Mouse (Mus musculus): ENCODE results near the gene Ptprs. TPM values are rescaled to one million over a fixed set of nuclear protein-coding genes. Genes with fewer than 3 reads are reported as not detected.

The Ptprs gene
- polyA plus RNA-seq, 1 experiment from 2014 or later = 276 TPM

DNA sequence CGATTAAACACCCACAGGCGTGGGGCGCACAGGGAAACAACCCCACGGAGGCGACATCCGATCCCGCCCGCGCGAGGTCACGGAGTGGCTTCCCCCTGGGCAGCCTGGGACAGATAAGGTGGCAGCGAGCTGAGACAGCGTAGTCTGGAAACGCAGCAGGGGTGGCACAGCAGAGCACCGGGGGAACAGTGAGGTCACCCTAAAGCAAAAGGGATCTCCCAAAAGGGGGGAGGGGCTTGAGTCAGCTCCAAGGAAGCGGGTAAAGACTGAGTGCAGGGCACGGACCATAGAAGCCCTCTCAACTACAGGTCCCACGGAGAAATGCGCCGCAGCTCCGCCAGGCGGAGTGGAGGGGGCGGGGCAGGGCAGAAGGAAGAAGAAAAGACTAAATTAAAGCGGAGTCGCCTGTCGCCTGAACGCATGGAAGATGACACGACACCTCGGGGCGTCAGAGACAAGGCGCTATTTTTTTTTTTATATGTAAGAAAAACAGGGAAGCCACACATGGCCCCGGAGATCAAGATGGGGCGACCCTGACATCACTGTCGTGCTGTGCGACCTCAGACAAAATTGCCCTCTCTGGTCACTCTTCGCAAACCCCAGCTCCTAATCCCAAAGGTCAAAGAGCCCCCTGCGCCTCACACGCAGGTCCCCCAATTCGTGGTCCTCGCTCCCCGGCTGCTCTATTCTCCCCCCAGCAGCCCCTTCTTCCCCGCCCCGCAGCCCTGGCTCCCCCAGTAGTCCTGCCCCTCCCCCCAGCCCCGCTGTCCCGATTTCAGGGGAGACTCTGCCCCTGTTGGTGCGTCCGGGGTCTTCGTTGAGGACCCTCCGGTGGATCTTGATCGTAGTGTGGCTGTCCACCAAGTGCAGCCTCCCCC lies 3.3 kb downstream of the Ptprs start:
- peak; percentile 12; the same call in 1 of the 2 replicates for ATAC-seq
- Histone ChIP-seq H3K36me3 (ENCODE audit: poor library complexity, severe bottlenecking) (peaks cover 16% of the 10 kb centered on the region), H3K4me3 (peak overlapping the region; percentile 87), H3K9me3 (replicated peaks) (no peaks in the 10 kb centered on the region), H3K4me1 (peaks cover 65% of the 10 kb centered on the region), H3K9ac (peak overlapping the region; percentile 98), H3K4me2 (peak overlapping the region; percentile 99), H3K27me3 (no peaks in the 10 kb centered on the region), H3K27ac (peak overlapping the region; percentile 97)
- WGBS = 1% methylated on average over 50 of the region's 50 CpGs

GRCm38 (mm10) chr17:56472121-56472520 lies 4.2 kb downstream of the Ptprs start:
- Histone ChIP-seq H3K4me3 (peak overlapping the region; percentile 87), H3K36me3 (ENCODE audit: poor library complexity, severe bottlenecking) (peaks cover 17% of the 10 kb centered on the region), H3K9ac (peak overlapping the region; percentile 98), H3K4me1 (peaks cover 71% of the 10 kb centered on the region), H3K27me3 (no peaks in the 10 kb centered on the region), H3K9me3 (replicated peaks) (no peaks in the 10 kb centered on the region), H3K4me2 (peak overlapping the region; percentile 99), H3K27ac (peak overlapping the region; percentile 97)
- WGBS = 8% methylated on average over 16 of the region's 16 CpGs
- ATAC-seq = no peak

DNA sequence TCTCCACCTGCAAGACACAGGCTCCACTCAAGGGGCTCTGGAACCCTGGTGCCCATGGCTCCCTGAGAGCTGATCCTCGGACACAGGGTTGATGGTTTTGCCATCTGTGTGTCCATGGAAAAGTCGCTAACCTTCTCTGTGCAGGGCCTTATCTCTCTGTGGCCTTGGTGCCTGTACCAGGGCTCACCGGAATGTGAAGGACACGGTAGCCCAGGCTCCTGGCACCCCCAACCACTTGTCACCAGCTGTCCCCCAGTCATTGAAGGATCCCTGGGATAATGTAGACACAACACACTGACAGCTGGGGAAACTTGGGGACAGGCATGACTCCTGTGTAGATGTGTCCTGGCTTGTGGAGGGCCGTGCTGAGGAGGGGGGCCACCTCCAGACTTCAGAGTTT lies 5.1 kb downstream of the Ptprs start:
- Histone ChIP-seq H3K4me2 (peak overlapping the region; percentile 99), H3K9ac (no peak overlapping the region), H3K27ac (peak overlapping the region; percentile 99; the same call in 1 of the 2 replicates), H3K36me3 (ENCODE audit: poor library complexity, severe bottlenecking) (peaks cover 17% of the 10 kb centered on the region), H3K4me3 (peak overlapping the region; percentile 3; the same call in 1 of the 2 replicates), H3K4me1 (peaks cover 80% of the 10 kb centered on the region), H3K9me3 (replicated peaks) (no peaks in the 10 kb centered on the region), H3K27me3 (no peaks in the 10 kb centered on the region)
- no peak for ATAC-seq
- WGBS = 67% methylated on average over 5 of the region's 5 CpGs

GRCm38 (mm10) chr17:56470571-56470970 lies 5.7 kb downstream of the Ptprs start:
- no peaks in the 10 kb centered on the region for H3K27me3 ChIP-seq
- peak overlapping the region; percentile 99 for H3K27ac ChIP-seq

GRCm38 (mm10) chr17:56470001-56470436 lies 6.3 kb downstream of the Ptprs start:
- no peak for ATAC-seq
- peak overlapping the region; percentile 99 for H3K27ac ChIP-seq

More at GRCm38 (mm10) chr17:56470571-56470970, 5.7 kb downstream of the Ptprs start:
- Histone ChIP-seq H3K9me3 (replicated peaks) (no peaks in the 10 kb centered on the region), H3K36me3 (ENCODE audit: poor library complexity, severe bottlenecking) (peaks cover 18% of the 10 kb centered on the region), H3K9ac (peak overlapping the region; percentile 63), H3K4me3 (peak overlapping the region; percentile 31), H3K4me1 (peaks cover 86% of the 10 kb centered on the region), H3K4me2 (peak overlapping the region; percentile 99)
- 22% methylated on average over 10 of the region's 10 CpGs for WGBS
- no peak for ATAC-seq

DNA sequence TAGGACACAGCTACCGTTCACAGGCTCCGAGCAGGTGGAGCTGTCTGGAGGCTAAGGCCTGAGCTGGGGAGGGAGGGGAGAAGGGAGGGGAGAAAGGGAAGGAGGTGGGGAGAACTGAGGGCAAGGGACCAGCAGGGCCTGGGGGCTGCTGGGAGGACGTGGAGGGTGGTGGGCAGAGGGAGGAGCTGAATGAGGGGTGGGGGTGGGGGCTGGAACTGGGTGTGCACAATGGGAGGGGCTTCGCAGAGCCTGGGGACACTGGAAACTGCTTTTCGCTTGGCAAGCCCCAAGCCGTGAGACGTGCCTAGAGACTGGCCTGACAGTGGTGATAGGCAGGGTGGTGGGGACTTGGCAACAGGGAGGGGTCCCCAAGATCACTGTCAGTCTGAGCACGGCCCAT lies 7.0 kb downstream of the Ptprs start:
- peak; percentile 11 for ATAC-seq
- Histone ChIP-seq H3K4me3 (peak overlapping the region; percentile 31), H3K27ac (peak overlapping the region; percentile 99), H3K9me3 (replicated peaks) (no peaks in the 10 kb centered on the region), H3K27me3 (no peaks in the 10 kb centered on the region), H3K36me3 (ENCODE audit: poor library complexity, severe bottlenecking) (peaks cover 30% of the 10 kb centered on the region), H3K9ac (peak overlapping the region; percentile 63), H3K4me1 (peaks cover 97% of the 10 kb centered on the region), H3K4me2 (peak overlapping the region; percentile 99)
- WGBS = 9% methylated on average over 8 of the region's 8 CpGs

More at GRCm38 (mm10) chr17:56470001-56470436, 6.3 kb downstream of the Ptprs start:
- H3K4me2 ChIP-seq = peak overlapping the region; percentile 99
- H3K4me1 ChIP-seq = peaks cover 91% of the 10 kb centered on the region
- H3K4me3 ChIP-seq = peak overlapping the region; percentile 31
- no peaks in the 10 kb centered on the region for H3K9me3 ChIP-seq (replicated peaks)
- WGBS = 3% methylated on average over 22 of the region's 26 CpGs
- H3K36me3 ChIP-seq (ENCODE audit: poor library complexity, severe bottlenecking) = peaks cover 23% of the 10 kb centered on the region
- no peaks in the 10 kb centered on the region for H3K27me3 ChIP-seq
- H3K9ac ChIP-seq = peak overlapping the region; percentile 63

DNA sequence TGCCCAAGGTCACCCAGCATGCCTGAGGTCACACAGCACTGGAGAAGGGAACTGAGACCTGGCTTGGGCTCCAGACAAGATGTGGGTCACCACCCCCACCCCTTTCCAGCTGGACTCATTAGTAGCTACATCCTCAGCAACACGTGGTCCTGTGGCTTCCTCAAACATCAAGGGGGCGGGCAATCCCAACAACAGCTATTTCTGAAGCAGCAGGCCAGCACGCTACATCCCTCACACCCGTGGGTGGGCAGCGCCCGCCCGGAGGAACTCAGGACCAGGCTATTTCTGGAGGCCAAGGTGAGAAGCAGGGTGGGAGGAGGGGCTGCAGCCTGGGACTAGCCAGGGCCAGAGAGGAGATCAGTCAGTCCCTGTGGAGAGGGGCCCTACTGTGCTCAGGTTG lies 7.4 kb downstream of the Ptprs start:
- WGBS = 52% methylated on average over 7 of the region's 7 CpGs
- H3K4me2 ChIP-seq = peak overlapping the region; percentile 99
- ATAC-seq = no peak
- no peaks in the 10 kb centered on the region for H3K27me3 ChIP-seq
- peak overlapping the region; percentile 63 for H3K9ac ChIP-seq
- peak overlapping the region; percentile 99 for H3K27ac ChIP-seq
- no peaks in the 10 kb centered on the region for H3K9me3 ChIP-seq (replicated peaks)
- H3K36me3 ChIP-seq (ENCODE audit: poor library complexity, severe bottlenecking) = peaks cover 30% of the 10 kb centered on the region
- H3K4me1 ChIP-seq = peaks cover 97% of the 10 kb centered on the region
- peak overlapping the region; percentile 31; the same call in 1 of the 2 replicates for H3K4me3 ChIP-seq

DNA sequence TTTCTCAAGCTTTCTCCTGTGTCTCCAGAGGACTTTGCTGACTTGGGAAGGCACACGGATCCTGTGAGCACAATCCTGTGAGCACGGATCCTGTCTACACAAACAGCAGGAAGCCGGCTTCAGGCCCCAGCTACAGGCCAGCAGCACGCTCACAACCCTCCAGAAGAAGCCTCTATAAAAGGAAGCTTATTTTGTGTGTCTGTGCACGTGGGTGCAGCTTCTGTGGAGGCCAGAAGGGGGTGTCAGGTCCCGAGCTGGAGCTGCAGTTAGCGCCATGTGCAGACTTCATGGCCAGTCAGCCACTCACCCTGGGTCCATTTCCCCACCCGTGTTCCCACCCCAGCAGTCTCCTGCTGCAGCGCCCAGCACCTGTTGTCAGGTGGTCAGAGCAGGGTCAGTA lies 7.9 kb downstream of the Ptprs start:
- Histone ChIP-seq H3K9ac (peak overlapping the region; percentile 63; the same call in 1 of the 2 replicates), H3K36me3 (ENCODE audit: poor library complexity, severe bottlenecking) (peaks cover 30% of the 10 kb centered on the region), H3K4me1 (peaks cover 97% of the 10 kb centered on the region), H3K4me3 (peak overlapping the region; percentile 18; the same call in 1 of the 2 replicates), H3K9me3 (replicated peaks) (no peaks in the 10 kb centered on the region), H3K4me2 (peak overlapping the region; percentile 99; the same call in 1 of the 2 replicates), H3K27me3 (no peaks in the 10 kb centered on the region), H3K27ac (peak overlapping the region; percentile 99)
- 87% methylated on average over 9 of the region's 9 CpGs for WGBS
- no peak for ATAC-seq

- peak overlapping the region; percentile 61 for H3K9ac ChIP-seq
- H3K4me2 ChIP-seq = peak overlapping the region; percentile 99
- peaks cover 30% of the 10 kb centered on the region for H3K36me3 ChIP-seq (ENCODE audit: poor library complexity, severe bottlenecking)
- H3K27me3 ChIP-seq = no peaks in the 10 kb centered on the region
- peaks cover 97% of the 10 kb centered on the region for H3K4me1 ChIP-seq
- no peaks in the 10 kb centered on the region for H3K9me3 ChIP-seq (replicated peaks)
- H3K27ac ChIP-seq = peak overlapping the region; percentile 99
- peak; percentile 80 for ATAC-seq
- WGBS = 6% methylated on average over 6 of the region's 7 CpGs
- H3K4me3 ChIP-seq = peak overlapping the region; percentile 18
Observed at GRCm38 (mm10) chr17:56467456-56467884, 8.8 kb downstream of the Ptprs start.

DNA sequence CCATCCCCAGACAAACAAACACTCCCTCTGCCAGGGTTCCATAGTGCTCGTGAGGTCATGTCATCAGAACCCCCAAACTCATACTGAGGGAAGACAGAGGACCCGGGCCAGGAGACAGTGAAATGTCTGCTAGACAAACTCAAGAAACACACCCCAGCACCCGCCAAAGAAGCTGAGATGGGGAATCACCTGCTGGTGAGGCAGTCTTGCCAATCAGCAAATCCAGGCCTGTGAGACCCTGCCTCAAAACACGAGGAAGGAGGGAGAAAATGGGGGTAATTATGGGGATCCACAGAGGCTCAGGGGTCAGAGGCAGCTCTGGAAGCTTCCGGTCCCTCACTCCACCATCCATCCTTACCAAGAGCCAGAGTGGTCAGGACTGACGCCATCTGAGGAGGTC lies 9.5 kb downstream of the Ptprs start:
- Histone ChIP-seq H3K4me3 (peak overlapping the region; percentile 14; the same call in 1 of the 2 replicates), H3K4me1 (peaks cover 95% of the 10 kb centered on the region), H3K9ac (peak overlapping the region; percentile 61), H3K36me3 (ENCODE audit: poor library complexity, severe bottlenecking) (peaks cover 30% of the 10 kb centered on the region), H3K27me3 (no peaks in the 10 kb centered on the region), H3K27ac (peak overlapping the region; percentile 99), H3K4me2 (peak overlapping the region; percentile 99), H3K9me3 (replicated peaks) (no peaks in the 10 kb centered on the region)
- no peak for ATAC-seq
- 40% methylated on average over 6 of the region's 6 CpGs for WGBS

GRCm38 (mm10) chr17:56464817-56465216 lies 11.5 kb downstream of the Ptprs start:
- Histone ChIP-seq H3K4me2 (peak overlapping the region; percentile 14; the same call in 1 of the 2 replicates), H3K9me3 (replicated peaks) (no peaks in the 10 kb centered on the region), H3K27me3 (no peaks in the 10 kb centered on the region), H3K27ac (peak overlapping the region; percentile 99), H3K9ac (peak overlapping the region; percentile 37), H3K36me3 (ENCODE audit: poor library complexity, severe bottlenecking) (peaks cover 32% of the 10 kb centered on the region), H3K4me3 (no peak overlapping the region), H3K4me1 (peaks cover 95% of the 10 kb centered on the region)
- WGBS = 66% methylated on average over 7 of the region's 7 CpGs
- no peak for ATAC-seq

GRCm38 (mm10) chr17:56464345-56464744 lies 11.9 kb downstream of the Ptprs start:
- peak overlapping the region; percentile 37; the same call in 1 of the 2 replicates for H3K9ac ChIP-seq
- 94% methylated on average over 2 of the region's 2 CpGs for WGBS
- 0 out of 2 replicates have a peak overlapping the region, but pooled peaks have one; percentile 14 for H3K4me2 ChIP-seq
- peaks cover 31% of the 10 kb centered on the region for H3K36me3 ChIP-seq (ENCODE audit: poor library complexity, severe bottlenecking)
- no peaks in the 10 kb centered on the region for H3K9me3 ChIP-seq (replicated peaks)
- ATAC-seq = no peak
- peak overlapping the region; percentile 40; the same call in 1 of the 2 replicates for H3K27ac ChIP-seq
- H3K4me3 ChIP-seq = no peak overlapping the region
- H3K4me1 ChIP-seq = peaks cover 95% of the 10 kb centered on the region
- H3K27me3 ChIP-seq = no peaks in the 10 kb centered on the region
